Mouse (Mus musculus): ENCODE measurements around the gene Rnf220.
A peak's percentile ranks its signal among the peaks of the same experiment; 100 is the strongest.

Rnf220 gene

DNA sequence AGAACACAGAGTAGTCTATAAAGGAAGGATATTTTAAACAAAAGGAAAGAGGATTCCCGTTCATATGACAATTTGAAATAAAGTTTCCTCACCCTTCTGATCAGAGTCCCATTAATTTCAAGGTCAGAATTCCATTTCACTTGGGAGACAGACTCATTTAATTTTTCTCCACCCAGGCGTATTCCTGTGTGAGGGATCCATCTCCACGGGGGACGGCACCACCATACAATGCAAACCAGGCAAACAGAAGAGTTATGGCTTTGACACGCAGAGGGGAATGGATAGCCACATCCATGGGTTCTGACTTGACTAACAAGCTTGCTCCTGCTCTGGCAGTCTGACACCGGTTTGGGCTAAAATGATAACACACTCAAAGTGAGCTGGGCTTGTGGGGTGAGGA is 9.4 kb downstream of the Rnf220 start:
- DNase-seq (ENCODE audit: low spot score), result no peak

- no peak for DNase-seq (ENCODE audit: low spot score)
Measured at GRCm38 (mm10) chr4:117486188-117486587, 10.7 kb downstream of the Rnf220 start.

- DNase-seq (ENCODE audit: low spot score), result peak; percentile 69
Measured at GRCm38 (mm10) chr4:117485045-117485780, 11.6 kb downstream of the Rnf220 start.

DNA sequence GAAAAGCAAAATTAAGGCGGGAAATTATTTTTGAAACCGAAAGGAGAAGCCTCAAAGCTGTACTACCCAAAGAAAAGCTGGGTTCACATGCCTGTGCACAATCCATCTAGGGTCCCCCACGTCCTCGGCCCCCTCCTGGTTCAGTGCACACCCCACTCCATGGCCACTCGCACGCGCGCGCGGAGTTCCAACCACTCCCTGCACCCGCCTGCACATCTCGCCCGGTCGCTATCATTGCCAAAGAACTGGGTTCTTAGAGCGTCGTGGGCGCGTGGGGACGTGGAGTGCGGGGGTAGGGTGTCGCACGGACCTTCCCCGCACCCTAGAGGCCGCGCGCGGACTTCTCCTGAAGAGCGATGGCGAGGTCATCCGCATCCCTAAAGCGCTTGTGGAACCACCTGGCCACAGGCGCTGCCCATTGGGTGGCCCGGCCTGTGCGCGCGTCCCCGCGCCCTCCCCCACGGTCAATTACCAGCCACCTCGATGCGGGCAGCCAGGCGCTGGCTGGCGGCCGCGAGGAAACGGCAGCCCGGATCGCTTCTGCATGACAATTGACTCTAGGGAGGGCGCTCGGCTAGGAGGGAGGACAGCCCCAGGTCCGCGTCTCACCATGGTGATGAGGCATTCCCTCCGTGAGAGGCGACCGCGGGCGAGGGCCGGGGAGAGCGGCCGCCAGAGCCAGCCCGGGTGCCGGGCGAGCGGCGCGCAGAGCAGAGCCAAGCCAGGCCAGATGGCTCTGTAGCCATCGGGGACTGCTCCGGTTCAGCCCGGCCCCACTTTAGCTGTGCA is 12.4 kb downstream of the Rnf220 start:
- DNase-seq (ENCODE audit: low spot score), result peak; percentile 83

GRCm38 (mm10) chr4:117483931-117484255 is 13.0 kb downstream of the Rnf220 start:
- DNase-seq (ENCODE audit: low spot score), result peak; percentile 73

DNA sequence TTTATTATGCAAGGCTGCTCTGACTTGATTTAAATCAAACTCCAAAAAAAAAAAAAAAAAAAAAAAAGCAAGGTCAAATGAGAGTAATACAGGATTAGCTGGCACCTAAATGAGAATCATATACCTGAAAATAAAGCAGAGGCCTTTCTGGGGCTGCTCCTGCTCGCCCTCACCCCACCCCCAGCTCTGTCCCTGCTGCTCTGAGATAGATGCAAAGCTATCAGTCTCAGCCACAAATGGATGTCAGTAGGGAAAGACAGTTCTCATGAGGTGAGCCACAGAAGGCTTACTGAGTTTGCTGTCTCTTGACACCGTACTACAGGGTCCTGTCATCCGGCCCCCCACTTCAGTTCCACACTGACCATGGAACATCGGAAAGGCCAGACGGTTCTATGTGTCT is 14.7 kb downstream of the Rnf220 start:
- no peak for DNase-seq (ENCODE audit: low spot score)

DNA sequence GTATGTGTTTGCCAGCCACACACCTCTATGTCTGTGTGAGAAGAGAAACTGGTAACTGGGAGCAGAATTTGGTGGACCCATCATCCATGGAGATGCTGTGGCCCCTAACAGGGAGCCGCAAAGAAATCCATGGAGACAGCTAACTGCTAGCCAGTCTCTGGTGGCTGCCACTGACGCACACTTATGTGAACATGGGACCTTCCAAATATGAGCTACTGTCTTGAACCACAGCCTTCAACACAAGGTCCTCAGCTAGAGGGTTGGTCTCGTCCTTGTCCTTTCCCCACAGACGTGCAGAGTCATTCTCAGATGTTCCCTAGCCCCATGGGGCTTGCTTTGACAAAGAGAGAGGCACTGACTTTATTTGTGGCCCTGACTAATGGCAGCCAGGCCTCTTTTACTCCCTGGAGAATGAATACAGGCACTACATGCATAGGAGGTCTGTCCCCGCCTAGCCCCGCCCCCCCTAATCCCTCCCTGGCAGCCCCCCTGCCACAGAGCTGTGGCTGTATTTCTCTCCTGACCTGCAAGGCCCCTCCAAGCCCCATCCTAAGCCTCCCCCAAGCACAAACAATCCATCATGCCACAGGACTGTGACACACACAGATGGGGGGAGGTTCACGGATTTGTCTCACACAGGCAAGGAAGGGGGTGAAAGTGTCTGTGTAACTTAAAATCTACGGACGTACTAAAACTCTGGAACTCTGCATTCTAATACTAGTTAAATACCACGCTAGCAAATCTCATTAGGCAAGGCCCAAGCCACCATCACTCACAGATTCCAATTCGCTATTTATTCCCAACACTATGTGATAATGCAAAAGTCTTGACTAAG is 16.0 kb downstream of the Rnf220 start:
- peak; percentile 72 for DNase-seq (ENCODE audit: low spot score)

- peak; percentile 64 for DNase-seq (ENCODE audit: low spot score)
Measured at GRCm38 (mm10) chr4:117479951-117480350, 16.9 kb downstream of the Rnf220 start.

DNA sequence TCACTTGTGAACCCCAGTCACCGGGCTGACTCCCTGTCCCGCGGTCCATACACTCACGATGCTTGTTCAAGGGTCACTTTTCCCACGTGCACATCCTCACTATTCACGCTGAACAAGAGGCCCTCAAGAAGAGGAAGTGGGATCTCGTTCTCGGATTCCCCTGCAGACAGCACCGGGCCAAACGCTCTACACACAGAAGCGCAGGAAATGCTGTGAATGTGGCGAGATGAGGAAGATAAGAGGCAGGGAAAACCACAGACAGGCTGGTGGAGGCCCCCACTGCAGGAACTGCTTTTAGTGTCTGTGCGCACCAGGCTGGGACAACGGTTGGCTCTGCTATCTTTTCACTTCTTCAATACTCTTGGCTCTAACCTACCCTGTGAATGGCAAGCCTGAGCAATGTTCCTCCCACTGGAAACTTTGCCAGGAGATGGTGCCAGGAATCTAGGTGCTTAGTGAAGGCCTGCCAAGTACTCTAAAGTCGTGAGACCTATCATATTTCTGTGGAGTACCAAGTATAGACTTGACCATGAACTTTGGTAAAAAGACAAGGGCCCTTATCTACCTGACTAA is 18.7 kb downstream of the Rnf220 start:
- DNase-seq (ENCODE audit: low spot score), result no peak

DNA sequence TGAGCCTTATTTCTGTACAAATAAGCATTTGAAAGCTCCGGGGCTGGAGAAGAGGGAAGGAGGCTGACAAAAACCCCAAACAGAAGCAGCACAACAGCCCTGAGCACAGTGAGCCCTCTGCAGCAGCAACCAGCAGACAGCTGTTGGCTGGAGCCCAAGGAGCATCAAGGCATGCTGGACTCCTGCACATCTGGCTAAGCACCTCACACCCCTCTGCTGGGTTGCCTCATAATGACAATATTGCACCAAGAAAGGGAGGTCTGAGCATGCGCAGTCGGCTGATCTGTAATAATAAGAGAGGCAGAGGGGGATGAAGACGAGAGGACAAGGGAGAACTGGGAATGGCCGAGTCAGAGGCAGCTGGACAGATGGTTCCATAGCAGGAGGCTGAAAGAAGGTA is 19.5 kb downstream of the Rnf220 start:
- DNase-seq (ENCODE audit: low spot score), result no peak

- DNase-seq (ENCODE audit: low spot score), result no peak
Measured at GRCm38 (mm10) chr4:117476777-117477176, 20.1 kb downstream of the Rnf220 start.

- DNase-seq (ENCODE audit: low spot score), result no peak
Measured at GRCm38 (mm10) chr4:117476355-117476754, 20.5 kb downstream of the Rnf220 start.

DNA sequence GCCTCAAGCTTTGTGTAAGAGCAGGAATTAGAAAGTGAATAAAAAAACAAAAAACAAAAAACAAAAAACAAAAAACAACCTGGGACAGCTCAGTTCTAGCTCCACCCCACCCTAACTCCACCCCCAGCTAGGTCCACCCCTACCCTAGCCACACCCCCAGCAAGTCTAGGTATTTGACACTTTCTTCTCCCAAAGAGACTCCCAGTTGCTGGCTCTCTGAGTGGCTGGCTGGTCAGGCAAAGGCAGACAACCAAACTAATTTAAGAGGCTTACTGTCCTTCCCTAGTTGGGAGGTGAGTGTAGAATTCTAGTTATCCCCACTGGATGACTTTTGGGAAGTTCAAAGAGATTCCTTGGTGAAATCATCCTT is 22.9 kb downstream of the Rnf220 start:
- DNase-seq (ENCODE audit: low spot score), result no peak

DNA sequence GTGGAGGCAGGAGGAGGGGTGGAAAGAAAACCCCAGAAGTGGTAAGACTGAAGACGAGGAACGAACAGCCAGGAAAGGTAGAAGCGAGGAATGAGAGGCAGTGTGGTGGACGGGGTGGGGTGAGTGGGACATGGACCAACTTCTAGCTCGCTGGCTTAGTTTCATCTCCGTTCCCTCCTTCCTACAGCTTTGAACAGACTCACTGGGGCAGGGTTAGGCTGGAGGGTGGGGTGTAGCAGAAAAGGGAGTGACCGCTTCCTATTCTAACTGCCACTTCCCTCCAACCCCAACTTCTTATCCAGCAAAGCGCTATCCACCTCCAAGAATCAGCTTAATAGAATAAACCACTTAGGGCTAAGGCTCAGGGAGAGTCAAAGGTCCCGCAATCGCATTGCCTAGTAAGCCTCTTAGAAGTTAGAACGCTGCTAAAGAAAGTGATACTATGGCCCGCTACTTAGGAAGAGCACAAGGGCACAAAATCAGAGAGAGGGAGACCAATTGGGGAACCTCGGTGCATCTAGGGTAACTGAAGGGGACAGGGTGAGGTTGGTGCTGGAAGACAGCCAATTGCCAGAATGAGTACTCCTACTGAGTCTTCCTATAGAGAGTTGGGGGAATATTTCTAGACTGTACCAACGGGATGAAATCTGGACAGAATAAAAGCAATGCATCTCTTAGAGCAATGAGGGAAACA is 23.4 kb downstream of the Rnf220 start:
- DNase-seq (ENCODE audit: low spot score), result no peak

DNA sequence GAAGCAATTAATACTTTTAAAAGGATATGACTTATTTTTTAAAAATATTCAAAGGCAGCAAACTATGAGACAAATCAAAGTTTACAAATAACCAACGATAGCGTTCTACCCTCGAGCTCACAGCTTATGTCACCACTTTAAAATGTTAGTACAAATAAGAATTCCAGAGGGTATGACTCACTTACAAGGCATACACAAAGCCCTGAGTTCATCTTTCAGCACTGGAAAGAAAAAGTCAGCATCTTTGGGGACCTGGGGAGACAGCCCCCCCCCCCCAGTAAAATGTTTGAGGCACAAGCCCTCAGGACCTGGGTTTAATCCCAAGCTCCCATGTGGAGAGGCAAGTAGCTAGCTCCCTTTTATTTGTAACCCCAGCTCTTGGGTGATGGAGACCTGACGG is 27.4 kb downstream of the Rnf220 start:
- no peak for DNase-seq (ENCODE audit: low spot score)

GRCm38 (mm10) chr4:117467936-117468335 is 28.9 kb downstream of the Rnf220 start:
- DNase-seq (ENCODE audit: low spot score), result no peak

DNA sequence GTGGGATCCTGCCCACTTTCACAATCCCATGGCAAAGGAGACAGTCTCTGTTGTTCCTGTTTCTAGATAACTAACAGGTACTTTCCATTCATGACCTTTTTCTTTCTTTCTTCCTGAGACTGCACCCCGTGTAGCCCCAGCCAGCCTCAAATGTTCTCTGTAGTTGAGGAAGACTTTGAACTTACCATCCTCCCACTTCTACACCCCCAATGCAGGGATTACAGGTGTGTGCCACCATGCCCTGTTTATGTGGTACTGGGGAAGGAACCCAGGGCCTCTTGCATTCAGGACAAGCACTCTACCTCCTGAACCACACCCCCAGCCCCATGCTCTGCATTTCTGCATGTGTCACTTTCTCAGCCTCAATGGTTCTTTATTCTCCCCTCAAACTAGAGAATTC is 47.7 kb downstream of the Rnf220 start:
- DNase-seq (ENCODE audit: low spot score), result no peak

- DNase-seq (ENCODE audit: low spot score), result no peak
Measured at GRCm38 (mm10) chr4:117447926-117448325, 48.9 kb downstream of the Rnf220 start.

GRCm38 (mm10) chr4:117445516-117446207 is 51.2 kb downstream of the Rnf220 start:
- DNase-seq (ENCODE audit: low spot score), result no peak

DNA sequence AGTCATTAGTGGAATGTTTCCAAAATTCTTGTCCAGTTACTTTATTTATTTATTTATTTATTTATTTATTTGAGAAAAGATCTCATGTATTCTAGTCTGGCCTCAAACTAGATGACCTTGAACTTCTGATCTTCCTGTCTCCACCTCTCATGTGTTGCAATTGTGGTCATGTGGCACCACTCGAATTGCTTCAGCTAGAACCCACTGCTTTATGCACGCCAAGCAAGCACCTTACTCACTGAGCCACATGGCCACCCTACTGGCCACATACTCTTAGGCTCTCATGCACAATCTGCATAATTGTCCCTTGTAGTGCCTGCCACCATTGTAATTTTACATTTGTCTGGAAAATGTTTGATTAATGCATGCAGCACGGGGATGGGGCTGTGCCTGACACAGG is 57.9 kb downstream of the Rnf220 start:
- no peak for DNase-seq (ENCODE audit: low spot score)

DNA sequence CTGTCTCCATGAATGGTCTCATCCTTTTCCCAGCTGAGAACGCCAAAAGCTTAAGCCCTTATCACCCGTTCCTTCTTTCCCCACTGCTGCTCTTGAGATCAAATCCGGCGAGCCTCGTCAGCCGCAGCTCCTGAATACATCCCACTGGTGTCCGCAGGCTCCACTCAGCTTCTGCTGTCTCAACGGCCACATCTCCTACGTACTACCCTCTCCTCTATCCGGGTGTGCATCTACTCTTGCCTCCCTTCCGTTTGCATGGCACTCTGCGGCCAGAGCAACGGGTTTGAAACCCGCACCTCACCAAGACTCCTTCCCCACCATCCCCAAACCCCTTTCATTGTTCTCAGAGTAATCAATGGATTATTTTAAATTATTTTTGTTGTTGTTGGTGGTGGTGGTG is 58.8 kb downstream of the Rnf220 start:
- DNase-seq (ENCODE audit: low spot score), result no peak

All from embryo, embryonic 10.5 days (tissue).